Mouse (Mus musculus): ENCODE measurements around the gene Adh4.
"Not testable (repeated sequence)": the region's sequence is repeated elsewhere in the genome, so short reads cannot be mapped to it uniquely, and the experiment has no call there.

Adh4 gene

DNA sequence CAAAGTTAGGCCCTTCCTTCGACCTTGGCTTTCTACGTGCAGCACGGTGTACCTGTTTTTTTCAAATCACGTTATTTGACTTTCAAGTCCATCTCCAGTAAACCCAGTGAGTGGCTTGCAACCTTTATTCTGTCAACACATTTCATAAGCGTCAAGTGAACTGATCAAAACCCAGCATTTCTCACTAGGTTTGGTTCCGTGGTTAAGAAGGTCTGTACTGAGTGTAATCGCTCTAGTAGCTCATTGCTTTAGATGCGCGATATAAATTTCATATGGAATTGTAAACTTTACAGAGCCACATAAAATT is 28.2 kb downstream of the Adh4 start:
- DNase-seq (ENCODE audit: low spot score) = no peak

DNA sequence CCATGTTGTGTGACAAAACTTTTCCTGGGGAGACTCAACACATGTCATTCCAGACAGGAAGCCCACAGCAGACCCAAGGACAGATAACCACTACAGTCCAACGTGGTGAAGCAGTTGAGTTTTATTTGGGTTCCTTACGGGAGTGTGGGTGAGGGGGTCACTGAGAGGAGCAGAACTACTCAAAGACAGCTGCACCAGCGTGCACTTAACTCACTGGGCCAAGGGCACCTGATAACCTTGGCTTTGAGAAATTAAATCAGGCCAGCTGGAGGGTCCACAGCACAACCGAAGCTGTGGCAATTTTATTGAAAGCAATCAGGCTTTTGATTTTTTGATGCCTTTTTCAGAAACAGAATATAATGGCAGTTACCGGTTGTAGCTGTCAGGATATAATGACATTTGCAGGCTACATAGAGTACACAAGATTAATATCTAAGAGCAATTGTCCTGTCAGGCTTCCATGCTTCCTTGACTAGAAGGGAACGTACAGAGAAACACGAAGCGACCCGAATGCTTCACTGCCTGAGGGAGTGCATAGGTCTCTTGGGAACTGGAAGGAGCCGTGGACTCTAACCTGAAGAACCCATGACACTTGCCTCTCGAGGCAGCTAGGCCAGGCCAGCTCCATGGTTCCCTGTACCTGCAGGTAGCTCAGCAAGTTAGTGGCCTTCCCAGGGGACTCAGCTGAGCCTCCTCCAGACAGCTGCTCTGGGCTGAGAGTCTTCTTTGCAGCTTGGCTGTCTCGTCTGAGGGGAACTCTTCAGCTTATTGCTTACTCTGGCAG is 33.0 kb downstream of the Adh4 start:
- DNase-seq (ENCODE audit: low spot score) = no peak

DNA sequence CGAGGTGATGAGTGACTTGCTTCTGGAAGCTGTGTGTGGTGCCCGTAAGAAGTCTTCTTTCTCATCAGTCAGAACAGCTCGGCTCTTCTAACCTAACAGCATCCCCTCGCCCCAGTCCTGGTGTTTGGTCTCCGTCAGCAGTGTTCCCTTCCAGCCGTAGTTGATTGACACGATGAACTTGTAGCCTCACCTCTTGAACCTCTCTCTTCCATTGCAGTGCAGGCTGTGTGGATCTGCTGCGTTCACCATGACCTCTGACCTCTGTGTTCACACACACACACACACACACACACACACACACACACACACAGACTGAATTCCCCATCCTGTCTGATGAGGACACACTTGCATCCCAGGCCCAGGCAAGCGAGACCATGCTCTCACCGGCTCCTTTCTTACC is 36.9 kb downstream of the Adh4 start:
- DNase-seq (ENCODE audit: low spot score) = no peak

DNA sequence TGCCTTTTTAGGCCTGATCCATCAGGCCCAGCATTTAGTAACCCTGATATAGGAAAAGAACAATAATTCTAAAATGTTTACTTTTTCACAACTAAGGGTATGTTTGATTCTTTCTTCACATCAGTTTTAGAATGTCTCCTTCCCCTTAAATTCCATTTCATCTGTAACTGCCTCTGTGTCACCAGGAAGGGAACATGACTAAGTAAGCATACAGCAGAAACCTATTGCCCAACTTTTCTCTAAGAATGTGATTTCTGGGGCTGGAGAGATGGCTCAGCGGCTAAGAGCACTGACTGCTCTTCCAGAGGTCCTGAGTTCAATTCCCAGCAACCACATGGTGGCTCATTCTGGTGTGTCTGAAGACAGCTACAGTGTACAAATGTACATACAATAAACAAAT is 39.0 kb downstream of the Adh4 start:
- no peak for DNase-seq (ENCODE audit: low spot score)

DNA sequence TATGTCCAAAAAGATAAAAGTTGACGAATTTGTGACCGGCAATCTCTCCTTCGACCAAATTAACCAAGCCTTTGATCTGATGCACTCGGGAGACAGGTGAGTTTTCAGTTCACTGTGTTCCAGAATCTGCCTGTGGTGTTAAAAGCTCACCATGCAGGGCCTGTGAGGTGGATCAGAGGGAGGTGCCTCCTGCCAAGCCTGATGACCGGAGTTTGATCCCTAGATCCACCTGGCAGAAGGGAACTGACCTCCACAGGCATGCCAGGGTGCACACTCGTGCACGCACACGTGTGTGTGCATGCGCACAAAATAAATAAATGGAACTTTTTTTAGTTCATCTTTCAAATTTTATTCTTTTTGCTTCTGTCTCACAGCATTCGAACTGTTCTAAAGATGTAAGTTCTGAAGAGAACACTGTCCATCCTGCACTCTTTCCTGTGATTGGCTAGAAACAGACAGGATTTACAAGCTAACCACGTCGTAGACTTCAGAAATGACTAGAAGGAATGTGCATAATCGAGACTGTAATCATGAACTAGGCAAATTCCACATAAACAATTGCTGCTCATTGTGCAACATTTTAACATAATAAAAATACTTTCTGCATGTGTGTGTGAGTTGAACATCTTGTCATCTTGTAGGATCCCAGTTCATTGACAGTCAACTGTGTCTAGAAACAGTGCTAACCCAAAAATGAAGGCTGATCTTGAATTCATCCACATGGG is 39.6 kb downstream of the Adh4 start:
- DNase-seq (ENCODE audit: low spot score) = no peak

DNA sequence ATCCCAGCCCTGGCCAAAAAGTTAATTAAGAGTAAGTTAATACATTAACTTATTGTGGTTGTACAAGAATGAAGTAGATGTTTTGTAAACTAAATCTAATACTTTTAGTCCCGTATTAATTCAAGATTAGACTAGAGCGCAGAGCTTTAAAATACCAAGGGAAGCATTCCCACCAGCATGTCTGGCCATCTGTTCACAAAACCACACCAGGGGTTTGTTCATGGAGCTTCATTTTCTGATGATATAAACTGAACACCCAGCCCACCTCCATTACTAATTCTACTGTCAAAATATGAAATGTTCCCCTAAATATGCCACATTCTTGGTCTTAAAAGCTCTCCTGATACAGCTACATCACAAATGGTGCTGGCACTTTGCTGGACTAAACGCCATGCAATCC is 43.2 kb downstream of the Adh4 start:
- DNase-seq (ENCODE audit: low spot score) = no peak

DNA sequence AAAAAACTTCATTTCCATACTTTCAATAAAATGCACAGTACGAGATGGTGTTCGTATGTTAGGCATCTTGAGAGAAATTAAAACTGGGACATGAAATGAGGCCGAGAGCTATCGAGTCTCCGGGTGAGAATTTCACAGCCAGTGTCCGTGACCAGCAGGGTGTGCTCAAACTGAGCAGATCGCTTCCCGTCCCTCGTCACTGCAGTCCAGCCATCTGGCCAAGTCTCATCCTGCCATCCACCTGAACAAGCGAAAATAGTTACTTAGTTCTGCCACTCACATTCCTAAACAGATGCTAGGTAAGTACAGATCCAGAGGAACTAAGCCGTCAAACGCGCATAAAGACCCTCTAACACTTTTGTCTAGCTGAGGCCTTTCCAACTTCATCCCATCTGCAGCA is 45.0 kb downstream of the Adh4 start:
- peak; percentile 42 for DNase-seq (ENCODE audit: low spot score)

DNA sequence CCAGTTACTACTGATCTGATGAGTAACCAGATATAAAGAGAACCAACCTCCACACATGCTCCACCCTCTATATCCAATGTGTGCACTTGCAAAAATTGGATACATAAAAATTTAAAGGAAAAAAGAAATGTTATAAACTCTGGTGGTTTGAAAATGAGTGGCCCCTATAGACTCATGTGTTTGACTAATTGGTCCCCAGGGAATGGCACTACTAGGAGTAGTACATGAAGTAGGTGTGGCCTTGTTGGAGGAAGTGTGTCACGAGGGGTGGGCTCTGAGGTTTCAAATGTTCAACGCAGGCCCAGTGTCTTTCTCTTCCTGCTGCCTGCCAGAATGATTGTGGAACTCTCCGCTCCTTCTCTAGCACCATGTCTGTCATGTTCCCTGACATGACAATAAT is 46.6 kb downstream of the Adh4 start:
- DNase-seq (ENCODE audit: low spot score) = no peak

DNA sequence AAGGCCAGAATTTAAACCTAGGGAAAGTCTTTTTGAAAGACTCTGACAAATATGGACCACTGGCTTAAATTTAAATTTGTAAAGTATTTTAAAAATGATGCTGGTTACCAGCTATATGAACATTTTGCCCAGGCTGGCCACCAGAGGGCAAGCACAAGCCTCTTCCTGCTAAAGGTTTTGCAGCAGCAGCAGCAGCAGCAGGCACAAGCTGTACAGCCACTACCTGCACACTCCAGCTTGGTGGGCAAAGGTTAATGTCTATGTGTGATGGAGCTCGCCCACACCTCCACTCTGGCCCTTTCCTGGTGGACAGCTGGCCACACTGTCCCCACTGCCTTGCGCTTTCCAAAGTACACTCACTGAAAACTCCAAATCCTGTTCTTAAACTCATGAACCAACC is 47.9 kb downstream of the Adh4 start:
- peak; percentile 61 for DNase-seq (ENCODE audit: low spot score)

DNA sequence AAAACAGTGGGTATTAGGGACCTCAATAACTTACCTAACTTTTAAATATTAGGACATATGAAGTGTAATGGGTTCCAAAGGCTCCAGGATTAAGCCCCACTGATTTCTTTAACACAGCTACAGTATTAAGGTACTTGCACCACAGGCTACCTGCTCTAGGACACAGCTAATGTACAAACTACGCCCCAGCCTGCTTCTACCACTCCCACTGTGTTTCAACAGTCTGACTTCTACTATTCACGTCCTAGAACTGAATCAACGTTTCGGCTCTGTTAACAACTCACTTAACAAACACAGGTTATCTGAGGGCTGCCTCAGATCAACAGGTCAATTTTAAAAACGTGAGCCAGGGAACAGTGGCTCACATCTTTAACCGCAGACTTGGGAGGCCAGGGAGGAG is 48.5 kb downstream of the Adh4 start:
- DNase-seq (ENCODE audit: low spot score) = no peak

DNA sequence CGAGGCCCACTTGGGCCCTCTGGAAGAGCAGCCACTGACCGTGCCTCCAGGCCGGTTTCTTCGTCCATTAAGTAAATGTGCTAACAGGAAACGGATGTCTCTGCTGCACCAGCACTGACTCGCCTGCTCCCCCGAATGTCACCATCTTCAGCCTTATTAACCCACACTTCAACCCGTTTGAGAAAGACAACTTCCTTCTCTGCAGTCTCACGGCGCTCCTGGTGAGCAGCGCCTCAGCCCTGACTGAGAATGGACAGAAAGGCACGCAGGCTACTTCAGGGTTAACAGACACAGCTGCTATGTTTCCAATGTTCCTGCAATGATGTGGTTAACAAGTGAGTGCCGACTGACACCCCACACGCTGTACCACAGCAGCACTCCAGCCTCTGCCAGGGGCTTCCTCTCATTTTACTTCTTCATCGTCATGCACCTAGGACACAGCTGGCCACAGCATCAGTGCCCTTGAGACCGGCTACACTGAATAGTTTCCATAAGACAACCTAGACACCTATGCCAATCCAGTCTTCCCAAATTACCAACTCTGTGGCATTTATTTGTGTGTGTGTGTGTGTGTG is 49.4 kb downstream of the Adh4 start:
- no peak for DNase-seq (ENCODE audit: low spot score)

DNA sequence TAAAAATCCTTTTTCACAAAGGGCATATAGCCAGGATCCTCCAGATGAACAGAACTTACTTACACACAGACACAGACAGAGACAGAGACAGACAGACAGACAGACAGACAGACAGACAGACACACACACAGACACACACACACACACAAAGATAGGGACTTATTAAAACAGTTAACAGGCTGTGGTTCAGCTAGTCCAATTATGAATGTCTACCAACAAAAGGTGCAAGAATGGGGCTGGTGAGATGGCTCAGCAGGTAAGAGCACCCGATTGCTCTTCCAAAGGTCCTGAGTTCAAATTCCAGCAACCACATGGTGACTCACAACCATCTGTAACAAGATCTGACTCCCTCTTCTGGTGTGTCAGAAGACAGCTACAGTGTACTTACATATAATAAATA is 51.4 kb downstream of the Adh4 start:
- not testable (repeated sequence) for DNase-seq (ENCODE audit: low spot score)

DNA sequence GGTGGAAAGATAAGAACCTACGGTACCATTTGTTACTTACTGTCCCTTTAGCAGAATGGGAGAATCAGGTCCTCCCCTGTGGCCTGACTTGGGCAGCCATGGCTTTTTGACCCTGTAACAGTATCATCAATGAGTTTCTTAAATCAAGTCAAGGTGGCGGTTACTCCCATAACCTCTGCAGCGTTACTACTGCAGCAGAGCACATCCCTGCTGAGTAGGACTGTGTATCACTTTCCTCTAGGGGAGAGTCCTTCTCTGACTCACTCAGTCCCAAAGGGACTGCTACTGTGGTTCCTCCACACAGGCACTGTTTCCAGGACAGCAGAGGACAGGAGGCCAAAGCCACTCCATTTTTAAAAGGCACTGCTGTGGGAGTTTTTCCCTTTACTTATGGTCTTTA is 55.8 kb downstream of the Adh4 start:
- no peak for DNase-seq (ENCODE audit: low spot score)

DNA sequence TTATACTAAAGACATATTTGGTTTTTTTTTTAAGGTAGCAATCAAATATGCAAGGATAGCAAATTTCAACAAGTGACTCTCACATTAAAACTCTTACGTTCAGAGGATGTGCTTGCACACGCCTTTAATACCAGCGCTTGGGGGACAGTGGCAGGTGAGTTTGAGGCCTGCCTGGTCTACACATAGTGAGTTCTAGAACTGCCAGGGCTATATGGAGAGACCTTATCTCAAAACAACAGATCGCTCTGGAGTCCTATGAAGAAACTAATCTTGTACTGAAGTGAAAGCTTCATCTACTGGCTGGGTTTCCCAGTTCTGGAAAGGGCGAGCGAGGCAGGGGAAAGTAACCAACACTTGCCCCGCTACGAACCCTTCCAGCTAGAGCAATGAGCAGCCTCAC is 64.2 kb downstream of the Adh4 start:
- DNase-seq (ENCODE audit: low spot score) = no peak
